Mouse (Mus musculus): Measurements from ENCODE around the gene Cdiptos.

Gene Cdiptos

GRCm38 (mm10) chr7:127014320-127014719, 38.4 kb upstream of the Cdiptos start, which contains the start of gene Mvp:
Gene Mvp (minus strand): TSS chr7:127014621.
- no peak for DNase-seq (ENCODE audit: low read depth, low spot score)

GRCm38 (mm10) chr7:127013385-127013784, 37.5 kb upstream of the Cdiptos start:
- DNase-seq (ENCODE audit: low read depth, low spot score): no peak

- no peak for DNase-seq (ENCODE audit: low read depth, low spot score)
Observed at GRCm38 (mm10) chr7:127012845-127013244, 36.9 kb upstream of the Cdiptos start.

GRCm38 (mm10) chr7:127012374-127012773, 36.5 kb upstream of the Cdiptos start:
- DNase-seq (ENCODE audit: low read depth, low spot score): no peak

- no peak for DNase-seq (ENCODE audit: low read depth, low spot score)
Observed at GRCm38 (mm10) chr7:127011717-127012116, 35.8 kb upstream of the Cdiptos start.

GRCm38 (mm10) chr7:127011051-127011450, 35.2 kb upstream of the Cdiptos start:
- no peak for DNase-seq (ENCODE audit: low read depth, low spot score)

GRCm38 (mm10) chr7:127009307-127010085, 33.6 kb upstream of the Cdiptos start:
- DNase-seq (ENCODE audit: low read depth, low spot score): no peak

- no peak for DNase-seq (ENCODE audit: low read depth, low spot score)
Observed at GRCm38 (mm10) chr7:127008239-127009019, 32.5 kb upstream of the Cdiptos start.

GRCm38 (mm10) chr7:127007313-127008024, 31.6 kb upstream of the Cdiptos start:
- no peak for DNase-seq (ENCODE audit: low read depth, low spot score)

- DNase-seq (ENCODE audit: low read depth, low spot score): no peak
Observed at GRCm38 (mm10) chr7:127004122-127004875, 28.4 kb upstream of the Cdiptos start.

- no peak for DNase-seq (ENCODE audit: low read depth, low spot score)
Observed at GRCm38 (mm10) chr7:127003620-127004019, 27.7 kb upstream of the Cdiptos start.

GRCm38 (mm10) chr7:126999568-126999967, 23.7 kb upstream of the Cdiptos start:
- no peak for DNase-seq (ENCODE audit: low read depth, low spot score)

GRCm38 (mm10) chr7:126996449-126996848, 20.6 kb upstream of the Cdiptos start:
- no peak for DNase-seq (ENCODE audit: low read depth, low spot score)

GRCm38 (mm10) chr7:126988816-126989215, 12.9 kb upstream of the Cdiptos start:
- DNase-seq (ENCODE audit: low read depth, low spot score): no peak

- DNase-seq (ENCODE audit: low read depth, low spot score): no peak
Observed at GRCm38 (mm10) chr7:126986319-126986718, 10.4 kb upstream of the Cdiptos start.

- DNase-seq (ENCODE audit: low read depth, low spot score): no peak
Observed at GRCm38 (mm10) chr7:126984667-126985444, 9.0 kb upstream of the Cdiptos start.

GRCm38 (mm10) chr7:126983113-126983512, 7.2 kb upstream of the Cdiptos start:
- DNase-seq (ENCODE audit: low read depth, low spot score): no peak

GRCm38 (mm10) chr7:126982054-126982453, 6.2 kb upstream of the Cdiptos start:
- DNase-seq (ENCODE audit: low read depth, low spot score): no peak

- no peak for DNase-seq (ENCODE audit: low read depth, low spot score)
Observed at GRCm38 (mm10) chr7:126981601-126982000, 5.7 kb upstream of the Cdiptos start.

GRCm38 (mm10) chr7:126978841-126979240, 2.9 kb upstream of the Cdiptos start:
- no peak for DNase-seq (ENCODE audit: low read depth, low spot score)
